Mouse (Mus musculus) forebrain, embryonic 11.5 days (tissue): ENCODE data around the gene Rars. TPM values are rescaled to one million over a fixed set of nuclear protein-coding genes. Genes with fewer than 3 reads are reported as not detected.

Source experiments
- ATAC-seq: fragments of 200-750 bp; cut with Nextera tagmentation; replicated peaks from 2 replicates; pipeline ENCODE4 v1.8.0; 2017; ENCODE audit warnings: moderate TSS enrichment; ENCODE audit not compliant: low FRiP score
- DNase-seq: peaks from one replicate; pipeline ENCODE4 v3.0.0-alpha.2; 2017; ENCODE audit warnings: low spot score
- H3K27ac ChIP-seq: fragments of 300-500 bp; sonication (generic); 2 replicates; pipeline ENCODE4 v1.5.1; 2014; ENCODE audit warnings: low read depth, low read length
- H3K27me3 ChIP-seq: fragments of 300-500 bp; sonication (generic); 2 replicates; pipeline ENCODE4 v1.6.1; 2014; ENCODE audit warnings: mild to moderate bottlenecking, low read length, mixed read lengths; ENCODE audit not compliant: control insufficient read depth, insufficient read depth
- H3K36me3 ChIP-seq: fragments of 300-500 bp; sonication (generic); 2 replicates; pipeline ENCODE4 v1.6.1; 2014; ENCODE audit warnings: mild to moderate bottlenecking, low read length, moderate library complexity, mixed read lengths; ENCODE audit not compliant: control insufficient read depth, insufficient read depth
- H3K4me1 ChIP-seq: fragments of 300-500 bp; sonication (generic); replicated peaks from 2 replicates; pipeline ENCODE4 v1.6.1; 2014; ENCODE audit warnings: low read length, mixed read lengths; ENCODE audit not compliant: control insufficient read depth, insufficient read depth
- H3K4me2 ChIP-seq: fragments of 300-500 bp; sonication (generic); 2 replicates; pipeline ENCODE4 v1.6.1; 2014; ENCODE audit warnings: low read depth, mild to moderate bottlenecking, low read length, moderate library complexity, mixed read lengths; ENCODE audit not compliant: severe bottlenecking
- H3K4me3 ChIP-seq: fragments of 300-500 bp; sonication (generic); 2 replicates; pipeline ENCODE4 v1.5.1; 2014; ENCODE audit warnings: low read depth, low read length
- H3K9ac ChIP-seq: fragments of 300-500 bp; sonication (generic); 2 replicates; pipeline ENCODE4 v1.6.1; 2014; ENCODE audit warnings: low read length
- H3K9me3 ChIP-seq: fragments of 300-500 bp; sonication (generic); 2 replicates; pipeline ENCODE4 v1.6.1; 2016; ENCODE audit warnings: low read length, mixed read lengths; ENCODE audit not compliant: control insufficient read depth
- WGBS: fragments of 180-500 bp; shearing (Covaris S2); extraction: QIAGEN DNeasy Blood & Tissue Kit; methylation state at CpG from one replicate; pipeline ENCODE4 v1.1.7; 2014; 5-methylcytosine and 5-hydroxymethylcytosine counted together
- microRNA counts: library from miRNA; unstranded; fragments of <30 nt; microRNA quantifications from one replicate; lab custom pipeline; 2015
- microRNA-seq: library from miRNA; unstranded; fragments of <30 nt; microRNA quantifications from one replicate; pipeline ENCODE4, GENCODE M21; 2016; ENCODE audit not compliant: insufficient number of aligned reads
- polyA plus RNA-seq: library from polyadenylated mRNA; unstranded; fragments of >200 nt; fragmentation: Nextera tagmentation; extraction: Ambion mirVana; gene quantifications from 2 replicates; pipeline ENCODE4 v1.2.1, GENCODE M21; 2014

The Rars gene
- polyA plus RNA-seq, 1 experiment from 2014 or later = 107 TPM

DNA sequence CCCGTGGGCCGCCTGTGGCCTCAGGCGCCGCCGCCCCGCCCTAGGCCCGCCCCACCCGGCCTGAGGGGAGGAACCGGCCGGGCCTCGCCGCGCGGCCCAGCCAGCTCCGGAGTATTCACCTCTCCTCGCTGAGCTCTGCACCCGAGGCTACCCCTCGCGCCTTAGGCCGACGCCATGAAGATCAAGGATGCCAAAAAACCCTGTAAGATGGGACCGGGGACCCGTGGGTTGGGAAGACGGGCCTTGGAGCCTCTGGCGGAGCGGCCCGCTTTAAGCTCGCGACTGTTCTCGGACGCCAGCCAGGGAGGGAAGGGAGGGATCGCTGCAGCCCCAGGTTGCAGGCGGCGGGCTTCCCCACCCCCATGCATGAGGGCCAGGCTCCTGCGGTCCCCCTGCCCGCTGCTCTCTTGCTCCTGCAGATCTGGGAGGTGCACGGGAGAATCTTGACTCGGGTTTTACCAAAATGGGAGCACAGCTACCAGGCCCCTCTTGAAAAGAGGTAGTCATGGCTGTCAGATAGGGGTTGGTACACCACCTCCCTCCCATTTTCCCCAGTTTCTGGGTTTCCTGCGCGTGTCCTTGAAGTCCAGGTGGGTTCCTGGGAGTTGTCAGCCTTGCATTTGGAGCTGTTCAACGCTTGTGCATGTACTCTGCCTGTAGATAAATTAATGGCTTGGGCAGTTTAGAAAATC lies 64.4 kb downstream of the Rars start:
- Histone ChIP-seq H3K4me3 (peak overlapping the region; percentile 67), H3K4me2 (peak overlapping the region; percentile 88), H3K9ac (peak overlapping the region; percentile 99), H3K27ac (peak overlapping the region; percentile 89), H3K9me3 (no peaks in the 10 kb centered on the region), H3K36me3 (peaks cover 6% of the 10 kb centered on the region), H3K4me1 (peaks cover 4% of the 10 kb centered on the region; the same call in 1 of the 2 replicates), H3K27me3 (no peaks in the 10 kb centered on the region)
- DNase-seq = peak; percentile 84
- WGBS = under 1% methylated on average over 37 of the region's 41 CpGs
- ATAC-seq = peak; percentile 88

GRCm38 (mm10) chr11:35769188-35769745 lies 65.0 kb downstream of the Rars start, which contains the start of gene Pank3:
TSS of gene Pank3 (plus strand) at chr11:35769484.
- H3K4me1 ChIP-seq = peaks cover 4% of the 10 kb centered on the region; the same call in 1 of the 2 replicates
- H3K27ac ChIP-seq = peak within 1 kb of the TSS; percentile 89
- peak; percentile 100 for ATAC-seq
- H3K9ac ChIP-seq = peak within 1 kb of the TSS; percentile 99
- H3K4me2 ChIP-seq = peak within 1 kb of the TSS; percentile 88
- WGBS = 0% methylated on average over 50 of the region's 50 CpGs
- H3K36me3 ChIP-seq = peaks cover 6% of the 10 kb centered on the region
- H3K4me3 ChIP-seq = peak within 1 kb of the TSS; percentile 67
- no peaks in the 10 kb centered on the region for H3K9me3 ChIP-seq
- DNase-seq = peak; percentile 98
- no peaks in the 10 kb centered on the region for H3K27me3 ChIP-seq

DNA sequence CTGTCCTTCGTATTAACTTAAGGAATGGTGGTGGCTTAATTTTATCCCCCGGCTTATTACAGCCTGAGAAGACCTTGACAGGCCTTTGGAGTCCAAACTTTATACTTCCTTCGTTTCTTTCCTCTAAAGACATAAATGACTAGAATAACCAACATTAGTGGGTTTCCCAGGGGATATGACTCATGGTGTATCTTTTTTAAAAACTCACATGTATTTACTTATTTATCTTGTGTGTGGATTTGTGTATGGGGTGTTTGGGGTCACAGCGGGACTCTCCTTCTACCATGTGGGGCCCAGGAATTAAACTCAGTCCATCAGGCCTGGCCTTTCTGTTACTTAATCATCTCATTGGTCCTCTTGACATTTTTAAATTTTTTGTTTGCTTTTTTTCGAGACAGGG lies 67.5 kb downstream of the Rars start:
- WGBS = 94% methylated on average over 5 of the region's 5 CpGs
- ATAC-seq = no peak

GRCm38 (mm10) chr11:35760627-35761003 lies 73.7 kb downstream of the Rars start:
- Histone ChIP-seq H3K36me3 (no peaks in the 10 kb centered on the region), H3K9me3 (no peaks in the 10 kb centered on the region), H3K9ac (no peak overlapping the region), H3K27ac (no peak overlapping the region), H3K4me2 (no peak overlapping the region), H3K4me3 (no peak overlapping the region), H3K4me1 (no peaks in the 10 kb centered on the region), H3K27me3 (no peaks in the 10 kb centered on the region)
- ATAC-seq (no peak), DNase-seq (no peak)
- 94% methylated on average over 4 of the region's 4 CpGs for WGBS

More for the DNA sequence above, 67.5 kb downstream of the Rars start:
- no peak for DNase-seq
- no peak overlapping the region for H3K4me3 ChIP-seq
- H3K27me3 ChIP-seq = no peaks in the 10 kb centered on the region
- H3K9ac ChIP-seq = no peak overlapping the region
- no peaks in the 10 kb centered on the region for H3K36me3 ChIP-seq
- H3K9me3 ChIP-seq = no peaks in the 10 kb centered on the region
- H3K4me1 ChIP-seq = peaks cover 4% of the 10 kb centered on the region; the same call in 1 of the 2 replicates
- H3K27ac ChIP-seq = no peak overlapping the region
- no peak overlapping the region for H3K4me2 ChIP-seq

DNA sequence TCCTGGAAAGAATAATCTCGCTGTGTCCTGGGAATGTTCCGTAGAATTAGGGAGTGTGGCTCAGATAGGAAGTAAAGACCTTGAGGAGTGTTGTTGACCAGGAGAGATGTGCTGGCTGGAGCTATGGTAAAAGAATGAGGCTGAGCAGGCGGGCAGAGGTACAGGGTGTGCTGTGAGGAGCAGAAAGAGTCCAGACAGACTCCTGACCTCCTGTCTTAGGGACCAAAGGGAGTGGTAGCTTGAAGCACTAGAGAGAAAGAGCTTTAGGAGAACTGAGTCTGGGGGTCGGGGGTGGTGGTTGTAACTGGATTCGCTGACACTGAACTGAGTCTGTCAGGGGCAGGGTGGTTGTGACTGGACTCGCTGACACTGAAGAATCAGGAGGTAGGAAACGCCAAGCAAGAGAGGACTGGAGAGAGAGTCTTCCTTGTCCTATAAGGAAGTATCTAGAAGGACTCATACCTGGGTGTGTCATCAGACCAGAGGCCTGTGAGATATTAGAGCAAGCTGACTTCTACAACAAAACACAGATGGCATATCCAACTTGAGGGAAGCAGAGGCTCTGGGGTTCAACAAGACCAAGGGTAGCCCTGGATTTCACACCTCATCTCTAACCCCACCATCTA lies 74.2 kb downstream of the Rars start:
- ATAC-seq = no peak
- H3K9ac ChIP-seq = no peak overlapping the region
- no peak overlapping the region for H3K4me3 ChIP-seq
- H3K4me1 ChIP-seq = no peaks in the 10 kb centered on the region
- WGBS = 89% methylated on average over 7 of the region's 7 CpGs
- H3K9me3 ChIP-seq = no peaks in the 10 kb centered on the region
- H3K36me3 ChIP-seq = no peaks in the 10 kb centered on the region
- H3K4me2 ChIP-seq = no peak overlapping the region
- H3K27me3 ChIP-seq = no peaks in the 10 kb centered on the region
- no peak overlapping the region for H3K27ac ChIP-seq
- DNase-seq = no peak

MicroRNAs within 50 kb of the gene (microRNA counts, 519-probe panel; counts per million panel counts)
- 6,738 counts per million, percentile 92 among the panel's probes with 10 or more counts for microRNA mmu-miR-103 (lab: Ali Mortazavi, UCI)

Small RNA genes within 50 kb of the gene (microRNA-seq; reads per million reads assigned to microRNA genes)
- gene Mir103-1 = 13.5 reads per million, percentile 8 among the genes with 10 or more reads in this experiment

Other genes starting within 250 kb of the Rars start
- 25.5 and 29.2 TPM in 2 replicates for gene Pank3, start 65.0 kb downstream of the Rars start, polyA plus RNA-seq
- 2.1 and 2.3 TPM in 2 replicates for gene Fbll1, start 35.6 kb downstream of the Rars start, polyA plus RNA-seq
- gene Wwc1, start 146.0 kb upstream of the Rars start, polyA plus RNA-seq = 10.6 and 15.9 TPM in 2 replicates